Mouse (Mus musculus): ENCODE measurements around the gene Enam. TPM values are rescaled to one million over a fixed set of nuclear protein-coding genes. Genes with fewer than 3 reads are reported as not detected.
"Not testable (repeated sequence)": the region's sequence is repeated elsewhere in the genome, so short reads cannot be mapped to it uniquely, and the experiment has no call there.

Enam gene
- not detected in 2 replicates for total RNA-seq (2014; fragmentation: Nextera tagmentation)
- total RNA-seq (2017) = not detected in 2 replicates

- no peak for ATAC-seq (replicated peaks; ENCODE audit: low FRiP score, low TSS enrichment, poor library complexity, severe bottlenecking)
These were observed at the start of gene Enam for GRCm38 (mm10) chr5:88487675-88488074. Gene Enam, plus strand, starts transcription at chr5:88487975.

DNA sequence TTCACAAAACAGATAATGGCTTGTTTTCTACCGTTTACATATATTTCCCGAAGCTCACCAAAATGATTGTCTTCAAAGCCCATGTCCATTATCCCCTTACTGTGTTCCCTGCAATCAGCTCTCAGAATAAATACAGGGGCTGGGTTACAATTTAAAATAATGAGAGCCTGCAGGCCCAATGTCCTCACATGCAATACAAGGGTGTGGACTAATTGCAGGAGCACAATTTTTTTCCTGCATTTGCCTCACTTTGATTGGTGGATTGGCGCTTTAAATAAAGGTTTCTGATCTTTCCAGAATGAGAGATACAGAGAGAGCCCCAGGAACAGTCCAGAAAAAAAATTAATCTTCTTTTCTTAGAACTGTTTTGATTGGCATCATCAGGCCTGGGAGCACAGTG is 32.1 kb upstream of the Enam start, which contains the start of gene Ambn:
Gene Ambn, plus strand, starts transcription at position 301 of the 400 bp plus-strand sequence.
- ATAC-seq (replicated peaks; ENCODE audit: low FRiP score, low TSS enrichment, poor library complexity, severe bottlenecking) = no peak

GRCm38 (mm10) chr5:88467471-88467870 is 20.3 kb upstream of the Enam start:
- ATAC-seq (replicated peaks; ENCODE audit: low FRiP score, low TSS enrichment, poor library complexity, severe bottlenecking) = no peak

DNA sequence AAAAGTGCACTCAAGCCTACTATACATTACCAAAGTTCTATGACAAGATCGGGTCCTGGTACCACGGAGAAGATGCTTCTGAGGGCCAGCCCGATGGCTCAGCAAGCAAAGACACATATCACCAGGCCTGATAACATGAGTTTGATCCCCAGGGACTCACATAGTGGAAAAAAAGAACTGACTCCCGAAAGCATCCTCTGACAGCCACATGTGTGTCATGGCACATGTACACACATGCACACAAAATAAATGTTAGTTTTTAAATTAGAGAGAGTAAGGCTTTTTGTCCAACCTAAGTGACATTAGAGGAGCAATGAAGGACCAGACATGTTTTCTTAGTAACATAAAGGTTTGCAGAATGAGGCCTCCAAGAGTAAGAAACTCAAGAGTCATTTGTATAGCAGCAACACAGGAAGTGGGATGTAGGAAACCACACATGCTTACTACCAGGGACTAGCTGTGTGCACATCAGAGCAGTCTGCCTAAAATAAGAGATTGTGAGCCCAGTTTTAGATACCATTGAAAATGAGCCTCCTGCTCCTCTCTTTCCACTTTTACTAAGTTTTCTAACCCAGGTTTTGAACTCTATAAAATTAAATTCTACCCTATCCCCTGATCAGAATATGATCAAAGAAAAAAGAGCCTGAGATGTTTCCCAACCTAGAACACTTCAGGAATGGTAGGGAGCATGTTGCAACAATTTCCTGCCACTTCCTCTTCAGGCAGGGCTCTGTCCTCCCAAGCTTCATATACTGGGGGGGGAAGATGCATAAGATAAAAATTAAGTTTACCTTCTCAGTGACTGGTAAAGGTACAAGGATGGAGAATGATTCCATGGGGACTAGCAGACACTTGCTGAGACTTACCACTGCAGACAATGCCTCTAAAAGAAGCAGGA is 18.7 kb upstream of the Enam start:
- no peak for ATAC-seq (replicated peaks; ENCODE audit: low FRiP score, low TSS enrichment, poor library complexity, severe bottlenecking)

GRCm38 (mm10) chr5:88489004-88489403 is 1.2 kb downstream of the Enam start:
- ATAC-seq (replicated peaks; ENCODE audit: low FRiP score, low TSS enrichment, poor library complexity, severe bottlenecking) = no peak

DNA sequence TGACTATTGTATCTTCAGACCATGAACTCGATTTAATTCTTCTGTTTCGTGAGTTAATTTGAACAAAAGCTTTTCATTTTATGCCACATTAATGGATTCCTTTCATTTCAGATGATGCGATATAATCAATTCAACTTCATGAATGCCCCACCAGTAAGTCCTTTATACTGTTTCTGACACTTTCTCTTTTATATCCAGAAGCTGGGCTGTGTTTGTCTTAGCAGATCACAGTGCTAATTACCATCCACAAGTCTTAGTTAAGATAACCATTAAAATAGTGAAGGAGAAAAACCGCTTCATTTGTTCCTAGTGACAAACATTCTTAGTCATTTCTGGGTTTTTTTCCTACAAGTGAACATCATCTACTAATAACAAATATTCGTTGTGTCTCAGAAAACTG is 3.3 kb downstream of the Enam start:
- ATAC-seq (replicated peaks; ENCODE audit: low FRiP score, low TSS enrichment, poor library complexity, severe bottlenecking) = no peak

DNA sequence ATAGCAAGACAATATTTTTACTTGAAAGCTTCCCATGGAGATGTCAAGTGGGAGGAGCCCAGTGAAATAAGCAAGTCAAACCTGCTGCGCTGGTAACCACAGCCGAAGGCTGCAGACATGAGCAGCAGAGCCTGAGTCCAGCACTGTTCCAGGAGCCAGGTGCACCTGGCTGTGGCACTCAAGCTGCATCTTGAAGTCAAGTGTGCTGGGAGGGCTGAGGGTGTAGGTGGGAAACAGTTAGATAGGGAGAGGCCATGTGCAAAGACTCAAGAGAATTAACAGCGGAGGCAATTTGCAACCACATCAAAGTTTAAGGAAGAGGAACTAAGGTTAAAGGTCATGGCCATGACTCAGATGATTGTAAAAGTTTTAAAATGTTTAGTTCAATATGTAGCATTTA is 12.0 kb downstream of the Enam start:
- no peak for ATAC-seq (replicated peaks; ENCODE audit: low FRiP score, low TSS enrichment, poor library complexity, severe bottlenecking)

DNA sequence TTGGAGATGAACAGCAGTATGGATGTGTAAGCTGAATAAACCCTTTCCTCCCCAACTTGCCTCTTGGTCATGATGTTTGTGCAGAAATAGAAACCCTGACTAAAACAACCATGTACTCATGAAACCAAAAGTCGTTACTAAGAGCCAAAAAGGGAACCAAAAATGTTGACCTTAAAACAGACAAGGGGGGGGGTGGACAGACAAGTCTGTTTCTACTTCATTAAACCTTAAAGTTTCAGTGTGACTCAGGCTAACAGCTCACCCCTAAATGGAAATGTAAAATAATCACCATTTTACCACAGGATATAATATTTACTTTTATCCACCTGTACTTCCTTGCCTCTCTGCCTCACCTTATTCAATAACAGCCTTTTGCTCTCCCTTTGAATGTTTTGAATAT is 20.8 kb downstream of the Enam start:
- no peak for ATAC-seq (replicated peaks; ENCODE audit: low FRiP score, low TSS enrichment, poor library complexity, severe bottlenecking)

GRCm38 (mm10) chr5:88508990-88509389 is 21.2 kb downstream of the Enam start:
- ATAC-seq (replicated peaks; ENCODE audit: low FRiP score, low TSS enrichment, poor library complexity, severe bottlenecking) = no peak

GRCm38 (mm10) chr5:88519232-88519631 is 31.5 kb downstream of the Enam start:
- ATAC-seq (replicated peaks; ENCODE audit: low FRiP score, low TSS enrichment, poor library complexity, severe bottlenecking) = peak; percentile 71

DNA sequence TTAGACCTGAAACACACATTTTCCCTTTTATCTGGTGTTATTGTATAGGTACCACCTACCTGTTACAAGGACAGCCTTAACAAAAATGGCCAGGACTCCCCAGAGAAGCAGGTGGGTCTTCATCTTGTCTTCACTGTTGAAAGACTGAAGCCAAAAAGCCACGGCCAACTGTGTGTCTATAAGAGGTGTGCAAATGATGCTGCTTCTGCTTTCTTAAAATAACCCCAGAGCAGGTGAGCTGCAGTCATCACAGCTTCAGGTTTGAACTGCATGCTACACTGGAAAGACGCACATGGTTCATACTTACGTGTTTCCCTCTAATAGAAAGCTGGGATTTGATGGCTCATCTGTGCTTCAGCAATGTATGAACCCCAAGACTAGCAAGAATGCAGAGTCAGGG is 39.9 kb downstream of the Enam start, which contains the start of gene Jchain:
Gene Jchain, minus strand, starts transcription at position 235 of the 400 bp plus-strand sequence.
- no peak for ATAC-seq (replicated peaks; ENCODE audit: low FRiP score, low TSS enrichment, poor library complexity, severe bottlenecking)

- no peak for ATAC-seq (replicated peaks; ENCODE audit: low FRiP score, low TSS enrichment, poor library complexity, severe bottlenecking)
These were observed 43.1 kb downstream of the Enam start for GRCm38 (mm10) chr5:88530908-88531307.

GRCm38 (mm10) chr5:88534697-88535096 is 46.9 kb downstream of the Enam start:
- ATAC-seq (replicated peaks; ENCODE audit: low FRiP score, low TSS enrichment, poor library complexity, severe bottlenecking) = no peak

DNA sequence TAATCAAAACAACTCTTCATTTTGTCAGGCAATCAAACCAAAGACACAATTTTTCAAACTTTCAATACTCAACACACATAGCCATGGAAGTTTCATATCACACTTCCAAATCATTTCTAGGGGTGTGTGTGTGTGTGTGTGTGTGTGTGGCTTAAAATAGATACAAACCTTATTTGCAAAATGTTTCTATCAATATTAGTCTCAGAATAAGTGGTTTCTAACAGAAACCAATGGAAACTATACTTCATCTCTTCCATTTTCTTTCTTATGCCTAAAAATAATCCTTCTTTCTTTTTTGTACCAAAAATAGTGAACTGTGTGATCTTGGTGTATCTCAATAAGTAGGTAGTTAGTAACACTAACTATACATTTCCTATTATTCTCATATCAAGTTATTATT is 53.1 kb downstream of the Enam start:
- no peak for ATAC-seq (replicated peaks; ENCODE audit: low FRiP score, low TSS enrichment, poor library complexity, severe bottlenecking)

GRCm38 (mm10) chr5:88542651-88543282 is 55.0 kb downstream of the Enam start:
- peak; percentile 59; the same call in 1 of the 2 replicates for ATAC-seq (replicated peaks; ENCODE audit: low FRiP score, low TSS enrichment, poor library complexity, severe bottlenecking)

GRCm38 (mm10) chr5:88544411-88544810 is 56.6 kb downstream of the Enam start:
- not testable (repeated sequence) for ATAC-seq (replicated peaks; ENCODE audit: low FRiP score, low TSS enrichment, poor library complexity, severe bottlenecking)

DNA sequence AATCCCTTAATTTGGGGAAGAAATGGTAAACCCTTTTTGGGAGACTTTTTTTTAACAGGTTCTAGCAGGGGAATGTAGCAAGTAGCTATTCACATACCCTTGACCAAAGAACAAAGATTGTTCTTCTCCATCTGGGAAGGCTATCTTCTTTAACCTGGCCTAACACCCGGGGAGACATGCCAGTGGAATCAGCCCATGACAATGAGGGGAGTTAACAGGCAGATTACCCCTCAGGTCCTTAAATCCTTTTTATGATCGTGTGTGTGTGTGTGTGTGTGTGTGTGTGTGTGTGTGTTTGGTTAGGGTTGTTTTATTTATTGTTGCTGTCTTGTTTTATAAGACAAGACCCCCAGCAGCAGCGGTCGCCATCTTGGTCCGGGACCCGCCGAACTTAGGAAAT is 57.8 kb downstream of the Enam start:
- ATAC-seq (replicated peaks; ENCODE audit: low FRiP score, low TSS enrichment, poor library complexity, severe bottlenecking) = no peak

DNA sequence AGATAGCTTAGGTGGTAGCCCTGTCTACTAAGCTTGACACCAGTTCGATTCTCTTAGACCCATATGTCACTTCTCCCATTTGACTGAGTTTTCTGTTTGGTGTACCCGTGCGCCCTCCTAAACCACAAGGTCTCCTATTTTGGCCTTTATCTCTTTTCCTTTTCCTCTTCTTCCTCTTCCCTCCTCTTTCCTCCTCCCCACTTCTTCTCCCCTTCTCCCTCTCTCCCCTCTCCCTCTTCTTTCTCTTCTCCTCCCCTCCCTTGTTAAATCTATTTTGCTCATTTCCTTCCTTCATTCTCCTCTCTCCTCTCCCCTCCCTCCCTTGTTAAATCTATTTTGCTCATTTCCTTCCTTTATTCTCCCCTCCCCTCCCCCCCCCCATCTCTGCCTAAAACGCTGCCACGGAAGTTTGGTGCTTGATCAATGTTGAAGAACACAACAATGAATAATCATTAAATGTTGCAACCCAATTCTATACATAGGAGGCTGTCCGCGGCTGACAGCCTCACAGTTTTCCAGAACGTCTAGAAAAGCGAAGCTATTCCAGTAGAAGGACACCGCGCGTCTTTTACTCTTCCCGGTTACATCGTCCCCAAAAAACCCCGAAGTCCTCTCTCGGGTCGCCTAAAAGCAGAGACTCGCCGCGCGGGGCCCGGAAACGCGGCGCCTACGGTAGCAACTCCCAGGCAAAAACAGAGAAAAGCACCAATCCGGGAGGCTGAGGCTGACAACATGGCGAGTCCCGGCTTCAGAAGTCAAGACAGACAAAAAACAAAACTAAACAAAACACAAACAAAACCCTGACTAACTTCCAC is 65.7 kb downstream of the Enam start:
- ATAC-seq (replicated peaks; ENCODE audit: low FRiP score, low TSS enrichment, poor library complexity, severe bottlenecking) = peak; percentile 77

GRCm38 (mm10) chr5:88554086-88554886 is 66.5 kb downstream of the Enam start, which contains the start of gene Utp3:
Gene Utp3, plus strand, starts transcription at chr5:88554462.
- ATAC-seq (replicated peaks; ENCODE audit: low FRiP score, low TSS enrichment, poor library complexity, severe bottlenecking) = peak; percentile 99
